8 mouse cellular contexts compared by ENCODE assay signal in genomic region chr7:142471884-142472570, GRCm38 (mm10). TPM values are rescaled to one million over a fixed set of nuclear protein-coding genes. Genes with fewer than 3 reads are reported as not detected.
A peak's percentile ranks its signal among the peaks of the same experiment; 100 is the strongest.
DNase-seq lines count a peak whose midpoint lies in the region; ATAC-seq and TF ChIP-seq lines count a peak whose summit lies in the region.

No protein-coding gene starts in this region.

- no peak for TF ChIP-seq POLR2A in limb, embryonic 14.5 days (IDR thresholded peaks at IDR 0.05; ENCODE audit: borderline replicate concordance, extremely low read depth, insufficient read depth, insufficient read length)

- intact Hi-C loops in gastrocnemius, postnatal 36 days (cut with DNase I) = no loop called here

- DNase-seq in heart, adult 11 months = peak; percentile 98
- DNase-seq in heart, adult 8-10 months (ENCODE audit: low spot score) = no peak
- peak; percentile 56 for DNase-seq in Muller cell, postnatal 12 days (ENCODE audit: inconsistent ontology term)
- peak; percentile 48 to 49 for DNase-seq in gastrocnemius, postnatal 36 days
- DNase-seq in limb, embryonic 14.5 days (ENCODE audit: low spot score) = no peak
- no peak for DNase-seq in right cerebral cortex, postnatal 10 days (ENCODE audit: low spot score in 2 of 2)
- no peak for DNase-seq in layer of hippocampus, postnatal 10 days (ENCODE audit: low spot score in 2 of 2)
- DNase-seq in natural killer cell, adult 2 months (ENCODE audit: low spot score in 2 of 2) = no peak

- 35% methylated on average over 11 of the region's 15 CpGs for WGBS in limb, embryonic 14.5 days

- H3K4me2 ChIP-seq in limb, embryonic 14.5 days (replicated peaks; ENCODE audit: low read depth, low read length, severe bottlenecking) = peak overlapping the region; percentile 44

- peak overlapping the region; percentile 57 for H3K9ac ChIP-seq in limb, embryonic 14.5 days (ENCODE audit: low read depth, low read length, severe bottlenecking)

- H3K9me3 ChIP-seq in limb, embryonic 14.5 days (ENCODE audit: control insufficient read depth, low read length) = no peaks in the 10 kb centered on the region

- H3K27ac ChIP-seq in limb, embryonic 14.5 days (replicated peaks; ENCODE audit: low read depth, low read length) = peak overlapping the region; percentile 83

- H3K4me3 ChIP-seq in limb, embryonic 14.5 days (replicated peaks; ENCODE audit: low read length) = peak overlapping the region; percentile 16

- H3K27me3 ChIP-seq in limb, embryonic 14.5 days (ENCODE audit: control insufficient read depth, insufficient read depth, low read length) = no peaks in the 10 kb centered on the region

- peaks cover 43% of the 10 kb centered on the region for H3K4me1 ChIP-seq in limb, embryonic 14.5 days (ENCODE audit: control insufficient read depth, insufficient read depth, low read length)

- no peaks in the 10 kb centered on the region for H3K36me3 ChIP-seq in limb, embryonic 14.5 days (ENCODE audit: control insufficient read depth, insufficient read depth, low read length)

- ATAC-seq in limb, embryonic 14.5 days (ENCODE audit: low FRiP score, low read depth) = no peak

RNA-seq across cellular contexts. Expression of gene Lsp1, which starts 11.4 kb away (rescaled TPM):
- total RNA-seq in heart, adult 8-10 months (2022) = 10 to 100 TPM; 24.0 to 40.3 (median 31.7) TPM
- total RNA-seq in gastrocnemius, postnatal 36 days (2021) = 10 to 100 TPM; 37.2 to 75.3 TPM
- polyA plus RNA-seq in limb, embryonic 14.5 days (2012; rRNA removed) = 102 TPM in 2 replicates
- polyA plus RNA-seq in limb, embryonic 14.5 days (2014; fragmentation: Nextera tagmentation; extraction: Ambion mirVana) = 45.8 and 48.0 TPM in 2 replicates
- total RNA-seq in layer of hippocampus, postnatal 10 days (2021) = 1 to 10 TPM; 3.6 to 5.0 TPM

RNA-seq across cellular contexts. Expression of gene Tnnt3, which starts 26.6 kb away (rescaled TPM):
- total RNA-seq in heart, adult 8-10 months (2022) = 10 to 100 TPM in 1 of 4 experiments, 1 to 10 TPM in 3; 7.6 to 13.6 (median 9.6) TPM
- over 10,000 TPM; 32,612 to 32,921 TPM for total RNA-seq in gastrocnemius, postnatal 36 days (2021)
- polyA plus RNA-seq in limb, embryonic 14.5 days (2012; rRNA removed) = 42.5 and 114 TPM in 2 replicates
- polyA plus RNA-seq in limb, embryonic 14.5 days (2014; fragmentation: Nextera tagmentation; extraction: Ambion mirVana) = 101 and 183 TPM in 2 replicates
- total RNA-seq in layer of hippocampus, postnatal 10 days (2021) = under 1 TPM; 0.82 to 0.96 TPM

RNA-seq across cellular contexts. Expression of gene Tnni2, which starts 30.4 kb away (rescaled TPM):
- 1 to 10 TPM; 5.1 to 10.0 (median 7.8) TPM for total RNA-seq in heart, adult 8-10 months (2022)
- over 10,000 TPM; 17,613 to 18,280 TPM for total RNA-seq in gastrocnemius, postnatal 36 days (2021)
- 60.8 and 156 TPM in 2 replicates for polyA plus RNA-seq in limb, embryonic 14.5 days (2012; rRNA removed)
- polyA plus RNA-seq in limb, embryonic 14.5 days (2014; fragmentation: Nextera tagmentation; extraction: Ambion mirVana) = 76.8 and 134 TPM in 2 replicates
- not detected for total RNA-seq in layer of hippocampus, postnatal 10 days (2021)

RNA-seq across cellular contexts. Expression of gene Syt8, which starts 37.4 kb away (rescaled TPM):
- under 1 TPM in 1 of 4 experiments, not detected in 3; 0.25 TPM for total RNA-seq in heart, adult 8-10 months (2022)
- not detected for total RNA-seq in gastrocnemius, postnatal 36 days (2021)
- polyA plus RNA-seq in limb, embryonic 14.5 days (2012; rRNA removed) = 4.9 and 7.3 TPM in 2 replicates
- polyA plus RNA-seq in limb, embryonic 14.5 days (2014; fragmentation: Nextera tagmentation; extraction: Ambion mirVana) = 1.5 and 2.0 TPM in 2 replicates
- total RNA-seq in layer of hippocampus, postnatal 10 days (2021) = not detected

Comparison
In these comparisons a context has a peak if more than half of its experiments do, and no peak if none do; other contexts are left out.
1. DNase-seq: peak in heart, adult 11 months (single experiment), Muller cell, postnatal 12 days (single experiment) and gastrocnemius, postnatal 36 days (2 of 2); none in heart, adult 8-10 months (single experiment), limb, embryonic 14.5 days (single experiment), right cerebral cortex, postnatal 10 days (0 of 2), layer of hippocampus, postnatal 10 days (0 of 2) and natural killer cell, adult 2 months (0 of 2).
2. RNA of gene Lsp1, which starts 11.4 kb away (total RNA-seq): 37.2 to 75.3 TPM in gastrocnemius, postnatal 36 days and 24.0 to 40.3 TPM in heart, adult 8-10 months; 3.6 to 5.0 TPM in layer of hippocampus, postnatal 10 days; every median in the first group is over 4 times any median in the second.
3. RNA of gene Tnnt3, which starts 26.6 kb away (total RNA-seq): 32,612 to 32,921 TPM in gastrocnemius, postnatal 36 days; 7.6 to 13.6 TPM in heart, adult 8-10 months and 0.82 to 0.96 TPM in layer of hippocampus, postnatal 10 days; every median in the first group is over 1,000 times any median in the second.
4. RNA of gene Tnni2, which starts 30.4 kb away (total RNA-seq): 17,613 to 18,280 TPM in gastrocnemius, postnatal 36 days; 5.1 to 10.0 TPM in heart, adult 8-10 months and not detected in layer of hippocampus, postnatal 10 days; every median in the first group is over 1,000 times any median in the second.